Mouse (Mus musculus): ENCODE data around the gene Cnot6. TPM values are rescaled to one million over a fixed set of nuclear protein-coding genes. Genes with fewer than 3 reads are reported as not detected.

Cnot6 gene
- 10 to 100 TPM; 33.1 to 39.6 TPM for total RNA-seq (2021)
- long read RNA-seq, experiment 1, full-length matches to known transcripts = 27 of 29 reads
- long read RNA-seq, experiment 1, partial matches to known transcripts = 1 of 29 reads
- long read RNA-seq, experiment 1, other reads (novel, unspliced or antisense) = 1 of 29 reads
- long read RNA-seq, experiment 2, full-length matches to known transcripts = 26 of 27 reads
- long read RNA-seq, experiment 2, partial matches to known transcripts = 1 of 27 reads
- long read RNA-seq, experiment 2, other reads (novel, unspliced or antisense) = 0 of 27 reads

DNA sequence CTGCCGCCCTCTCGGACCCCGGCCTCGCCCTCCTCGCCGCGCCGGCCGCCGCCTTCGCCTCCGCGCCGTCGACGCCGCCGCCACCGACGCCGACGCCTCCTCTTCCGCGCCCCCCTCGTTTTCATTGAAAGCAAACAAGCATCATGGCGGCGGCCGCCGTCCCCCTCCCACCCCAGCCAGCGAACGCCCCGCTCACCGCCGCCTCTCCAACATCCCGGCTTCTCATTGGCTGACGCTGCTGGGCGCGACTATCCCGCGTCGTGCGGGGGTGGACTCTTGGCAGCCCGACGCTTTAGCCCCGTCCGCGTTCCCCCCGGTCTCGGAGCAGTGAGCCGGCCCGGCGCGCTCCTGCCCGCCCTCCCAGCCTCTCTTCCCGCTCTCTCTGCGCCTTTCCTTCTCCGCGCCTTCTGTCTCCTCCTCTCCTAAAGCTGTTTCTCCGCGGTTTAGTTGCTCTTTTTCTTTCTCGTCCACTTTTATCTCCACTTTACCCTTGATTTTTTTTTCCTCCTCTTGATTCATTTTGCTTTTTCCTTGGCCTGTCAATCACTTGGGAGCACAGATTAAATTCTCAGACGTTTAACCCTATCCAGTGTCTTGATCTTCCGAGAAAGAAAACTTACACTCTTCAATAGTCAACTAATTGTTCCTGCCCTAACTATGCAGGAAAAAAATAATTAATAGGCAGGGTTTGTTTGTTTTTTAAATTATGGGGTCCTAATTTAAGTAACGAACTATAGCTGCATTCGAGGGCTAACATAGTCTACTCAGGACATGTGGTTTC lies at the start of gene Cnot6:
Gene Cnot6 (minus strand): TSS at position 169 of the 781 bp plus-strand sequence.
- intact Hi-C loops (cut with DNase I) = loop anchor here (5.0 kb wide), 2 partner anchors 60 to 135 kb away; partner anchors contain the start of gene Mapk9

DNA sequence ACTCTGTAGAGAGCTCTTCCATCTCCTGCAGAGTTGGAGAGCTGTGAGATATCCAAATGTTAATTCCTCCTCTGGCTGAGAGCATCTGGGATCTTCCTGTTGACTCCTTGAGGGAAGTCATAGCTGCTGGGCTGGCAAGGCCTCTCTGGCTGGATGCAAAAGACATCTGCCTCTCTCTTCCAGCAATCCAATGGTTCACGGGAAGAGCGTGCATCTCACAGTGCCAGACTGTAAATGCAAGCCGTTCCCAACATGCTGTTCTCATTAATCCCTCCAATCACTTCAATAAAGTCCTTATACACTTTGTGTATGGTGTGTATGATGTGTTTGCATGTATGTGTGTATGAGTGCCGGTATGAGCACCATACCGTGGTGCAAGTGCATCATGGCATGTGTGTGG lies 48.6 kb upstream of the Cnot6 start:
- intact Hi-C loops (cut with DNase I) = no loop called here
- DNase-seq = no peak

More for the DNA sequence above, at the start of gene Cnot6:
- DNase-seq = peak; percentile 98 to 99

DNA sequence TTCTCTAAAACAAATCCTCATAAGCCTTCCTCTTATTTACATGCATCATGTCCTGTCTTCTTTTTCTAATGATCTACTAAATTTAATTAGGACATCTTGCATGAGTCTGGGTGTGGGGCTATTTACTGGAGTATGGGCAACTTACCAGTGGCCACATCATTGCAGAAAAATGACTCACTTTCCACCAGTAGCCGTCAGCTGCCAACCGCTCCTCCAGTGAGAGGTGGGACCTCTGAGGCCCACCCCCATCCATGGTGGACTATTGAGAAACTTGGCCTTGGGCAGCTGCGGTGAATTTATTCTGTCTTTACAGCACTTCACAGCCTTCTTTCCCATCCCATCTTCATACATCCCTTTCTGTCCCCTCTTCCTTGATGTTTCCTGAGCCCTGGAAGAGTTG lies 45.6 kb upstream of the Cnot6 start:
- intact Hi-C loops (cut with DNase I) = no loop called here
- DNase-seq = peak in 1 of 2 experiments; percentile 26

DNA sequence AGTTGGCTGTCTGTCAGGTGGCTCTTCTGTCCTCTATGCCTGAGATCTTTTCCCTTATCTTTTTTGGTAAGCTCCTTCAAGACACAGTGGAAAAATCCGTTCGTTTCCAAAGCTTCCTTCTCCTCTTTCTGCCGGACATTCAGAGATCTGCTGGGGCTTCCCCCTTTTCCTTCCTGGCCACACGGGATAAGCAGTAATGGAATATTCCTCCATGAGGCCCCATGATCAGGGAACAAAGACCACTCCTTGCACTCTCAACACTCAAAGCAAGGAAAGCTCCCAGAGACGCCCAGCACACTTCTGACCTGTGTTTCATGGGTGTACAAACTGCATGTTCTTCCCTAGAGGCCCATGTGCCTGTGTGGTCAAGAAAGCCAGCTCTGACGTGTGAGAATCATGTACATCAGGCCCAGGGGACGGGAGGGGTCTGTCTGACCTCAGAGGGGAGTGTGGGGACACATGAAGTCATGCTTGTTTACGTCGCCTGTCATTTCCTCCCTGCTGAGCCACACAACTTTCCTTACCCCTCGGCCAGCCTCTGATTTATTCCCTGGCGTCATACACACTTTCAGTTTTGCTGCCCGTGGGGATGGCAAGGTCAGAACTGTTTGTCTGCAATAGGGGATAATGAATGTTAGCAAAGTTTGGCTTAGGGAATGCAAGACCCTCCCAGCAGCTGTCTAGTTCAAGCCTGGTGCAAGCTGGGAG lies 42.6 kb upstream of the Cnot6 start:
- intact Hi-C loops (cut with DNase I) = no loop called here
- peak; percentile 49 to 51 for DNase-seq

DNA sequence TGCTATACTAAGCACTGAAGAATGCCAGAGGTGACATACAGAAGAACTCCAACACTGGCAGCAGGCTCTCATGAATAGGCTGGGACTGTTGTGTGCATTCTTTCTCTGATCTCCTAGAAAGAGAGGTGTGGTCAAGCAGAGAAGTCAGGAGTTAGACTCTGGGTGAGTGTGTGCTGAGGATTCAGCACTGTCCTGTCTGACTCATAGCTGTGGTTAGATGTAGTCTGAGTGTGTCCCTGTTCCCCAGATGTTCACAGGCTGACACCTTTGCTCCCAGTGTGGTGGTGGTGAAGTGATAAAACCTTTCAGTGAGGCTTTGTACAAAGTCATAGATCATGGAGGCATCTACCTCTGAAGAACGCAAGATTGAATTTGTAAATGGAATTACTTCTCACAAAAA lies 34.2 kb upstream of the Cnot6 start:
- DNase-seq = no peak
- intact Hi-C loops (cut with DNase I) = no loop called here

DNA sequence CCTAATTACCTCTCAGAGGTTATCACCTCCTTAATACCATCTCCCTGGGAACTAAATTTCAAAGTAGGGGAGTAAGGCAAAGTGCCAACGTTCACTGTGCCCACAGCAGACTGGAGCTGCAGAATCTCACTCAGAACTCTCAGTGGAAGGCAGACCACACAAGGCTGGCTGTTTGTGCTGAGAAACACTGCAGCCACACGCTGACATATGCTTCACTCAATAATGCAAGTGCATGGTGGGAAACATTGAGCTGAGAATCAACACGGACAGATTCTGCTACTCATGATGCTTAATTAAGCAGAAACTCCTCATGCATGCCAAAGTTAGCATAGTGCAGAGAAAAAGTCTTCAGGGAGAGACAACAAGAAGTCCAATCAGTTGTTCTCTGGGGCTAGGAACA lies 33.3 kb upstream of the Cnot6 start:
- DNase-seq = no peak
- intact Hi-C loops (cut with DNase I) = no loop called here

DNA sequence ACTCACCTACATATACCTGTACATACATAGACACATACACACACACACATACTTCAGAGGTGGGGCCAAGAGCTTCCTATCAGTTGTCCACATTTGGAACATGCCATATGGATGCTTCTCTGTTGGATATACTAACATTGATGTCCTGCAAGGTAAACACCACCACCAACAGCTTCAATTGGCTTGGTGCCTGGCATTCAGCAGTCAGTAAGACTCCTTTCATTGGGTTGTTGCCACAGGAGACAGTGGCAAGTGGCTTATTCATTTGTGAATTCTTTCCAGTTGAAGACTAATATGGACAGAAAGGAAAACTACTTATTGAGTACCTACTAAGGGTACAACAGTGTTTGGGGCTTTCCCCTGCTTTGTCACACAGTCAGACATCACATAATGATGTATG lies 32.5 kb upstream of the Cnot6 start:
- no peak for DNase-seq
- intact Hi-C loops (cut with DNase I) = no loop called here

DNA sequence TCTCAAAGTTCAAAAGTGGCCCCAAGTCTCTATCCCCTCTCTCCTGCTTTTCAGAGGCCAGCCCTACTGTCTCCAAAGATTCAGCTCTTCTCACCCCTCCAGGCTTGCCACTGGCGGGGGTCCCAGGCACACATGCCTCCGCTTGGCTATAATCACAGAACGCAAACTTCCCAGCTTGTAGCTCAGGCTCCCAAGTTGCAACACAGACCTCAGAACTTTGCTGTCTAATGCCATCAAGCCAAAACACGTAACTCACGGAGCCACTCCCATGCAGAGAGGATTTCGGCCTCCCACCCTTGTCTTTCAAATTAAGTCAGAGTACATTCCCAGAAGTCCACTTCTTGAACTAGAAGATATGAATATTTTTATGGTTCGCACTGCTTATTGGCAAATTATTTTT lies 31.1 kb upstream of the Cnot6 start:
- DNase-seq = no peak
- intact Hi-C loops (cut with DNase I) = no loop called here

DNA sequence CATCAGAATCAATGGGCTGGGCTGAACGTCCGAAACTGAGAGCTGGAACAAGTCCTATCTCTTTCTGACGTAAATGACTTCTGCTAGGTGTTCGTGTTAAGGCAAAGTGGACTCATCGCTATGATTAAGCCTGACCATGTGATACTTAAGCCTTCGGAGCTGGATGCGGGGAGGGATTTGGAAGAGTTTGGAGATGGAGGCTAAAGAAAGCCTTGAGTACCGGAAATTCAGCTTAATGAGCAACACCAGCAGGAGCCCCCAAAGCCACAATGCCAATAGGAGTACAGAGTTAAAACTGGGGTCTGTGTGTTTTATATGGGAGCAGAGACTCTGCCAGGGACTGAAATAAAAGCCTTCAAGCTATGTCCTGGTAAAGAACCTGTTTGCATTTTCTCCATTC lies 29.7 kb upstream of the Cnot6 start:
- intact Hi-C loops (cut with DNase I) = no loop called here

DNA sequence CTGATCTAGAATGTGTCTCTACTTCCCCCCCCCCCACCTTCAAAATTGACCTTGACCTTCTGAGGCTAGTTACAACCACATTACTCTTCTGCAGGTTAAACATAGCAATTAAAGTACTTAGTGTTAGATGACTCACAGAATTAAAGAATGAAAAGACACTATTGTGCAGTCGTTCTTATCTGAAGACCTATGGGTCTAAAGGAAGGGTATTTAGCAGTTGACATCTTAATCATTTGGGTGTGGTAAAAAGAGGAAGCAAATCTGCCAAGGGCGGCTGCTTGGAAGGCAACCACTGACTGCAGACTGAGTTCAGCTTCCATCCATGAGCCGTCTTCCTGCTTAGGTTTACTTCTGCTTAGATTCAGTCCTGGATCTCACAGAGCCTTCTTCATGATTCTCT lies 27.3 kb upstream of the Cnot6 start:
- intact Hi-C loops (cut with DNase I) = no loop called here

More for the DNA sequence above, 29.7 kb upstream of the Cnot6 start:
- no peak for DNase-seq

DNA sequence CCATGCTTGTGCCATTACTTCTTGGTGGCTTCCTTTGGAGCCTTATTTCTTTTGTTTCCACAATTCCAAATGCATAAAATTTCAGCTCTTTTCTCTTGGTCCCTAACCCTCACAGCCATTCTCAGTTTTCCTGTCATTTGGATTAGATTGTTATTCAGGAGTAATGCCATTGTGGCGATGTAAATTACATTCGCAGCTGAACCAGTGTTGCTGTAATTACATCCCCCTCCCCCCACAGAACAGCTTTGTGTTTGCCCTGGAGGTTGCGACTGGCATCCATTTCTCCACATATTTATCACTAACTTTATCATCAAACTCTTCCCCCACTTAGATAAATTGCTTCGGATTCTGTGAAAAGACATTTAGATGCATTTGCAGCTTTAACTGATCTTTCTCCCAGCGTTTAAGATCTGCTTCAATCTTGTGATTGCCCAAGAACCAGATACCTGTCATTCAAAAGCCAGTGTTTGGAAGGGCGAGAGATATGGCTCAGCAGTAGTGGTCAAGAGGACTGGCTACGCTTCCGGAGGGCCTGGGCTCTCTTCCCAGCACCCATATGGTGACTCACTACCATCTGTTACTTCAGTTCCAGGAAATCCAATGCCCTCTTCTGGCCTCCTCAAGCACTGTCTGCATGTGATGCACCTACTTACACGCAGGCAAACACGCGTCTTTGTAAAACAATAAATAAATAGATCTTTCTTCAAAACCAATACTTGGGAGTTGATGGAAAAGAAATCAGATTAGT lies 26.3 kb upstream of the Cnot6 start:
- DNase-seq = no peak
- intact Hi-C loops (cut with DNase I) = no loop called here

More for the DNA sequence above, 27.3 kb upstream of the Cnot6 start:
- no peak for DNase-seq

DNA sequence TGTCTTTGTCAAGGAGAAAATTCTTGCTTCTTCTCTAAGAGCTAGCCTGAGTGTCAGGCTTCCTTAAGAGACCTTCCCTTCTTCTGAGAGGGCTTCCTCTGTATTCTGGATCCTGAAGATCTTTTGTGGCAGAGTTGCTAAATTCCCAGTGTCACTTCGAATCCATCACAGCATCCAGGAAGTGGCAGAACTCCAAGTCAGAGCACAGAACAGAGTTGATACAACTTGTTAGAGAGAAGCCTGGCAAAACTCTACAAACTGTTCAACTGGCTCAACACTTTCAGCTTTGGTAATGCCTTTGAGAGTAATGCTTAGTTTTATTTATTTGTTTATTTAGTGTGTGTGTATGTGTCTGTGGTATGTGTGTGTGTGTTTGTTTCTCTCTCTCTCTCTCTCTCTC lies 25.1 kb upstream of the Cnot6 start:
- peak in 1 of 2 experiments; percentile 44 for DNase-seq
- intact Hi-C loops (cut with DNase I) = no loop called here

DNA sequence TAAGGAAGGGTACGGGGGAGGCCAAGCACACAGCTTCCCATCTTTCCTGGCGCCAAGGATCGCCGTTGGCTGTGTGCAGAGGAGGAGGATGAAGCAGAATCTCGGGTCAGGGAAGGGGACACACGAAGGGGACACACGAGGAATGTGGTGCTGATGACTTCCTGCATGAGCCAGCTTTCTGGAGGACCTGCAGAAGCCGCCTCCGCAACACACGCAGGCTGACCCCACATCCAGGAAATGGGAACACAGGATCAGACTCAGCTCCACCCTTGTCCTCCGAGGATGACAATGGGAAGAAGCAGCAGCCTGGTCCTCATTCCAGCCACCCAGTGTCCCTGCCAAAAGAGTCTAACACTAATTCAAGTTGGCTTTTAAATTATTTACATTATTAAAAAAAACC lies 22.2 kb upstream of the Cnot6 start:
- DNase-seq = peak in 1 of 2 experiments; percentile 13
- intact Hi-C loops (cut with DNase I) = loop anchor here (5.0 kb wide), 1 partner anchor 33 kb away; no protein-coding TSS in a partner anchor

DNA sequence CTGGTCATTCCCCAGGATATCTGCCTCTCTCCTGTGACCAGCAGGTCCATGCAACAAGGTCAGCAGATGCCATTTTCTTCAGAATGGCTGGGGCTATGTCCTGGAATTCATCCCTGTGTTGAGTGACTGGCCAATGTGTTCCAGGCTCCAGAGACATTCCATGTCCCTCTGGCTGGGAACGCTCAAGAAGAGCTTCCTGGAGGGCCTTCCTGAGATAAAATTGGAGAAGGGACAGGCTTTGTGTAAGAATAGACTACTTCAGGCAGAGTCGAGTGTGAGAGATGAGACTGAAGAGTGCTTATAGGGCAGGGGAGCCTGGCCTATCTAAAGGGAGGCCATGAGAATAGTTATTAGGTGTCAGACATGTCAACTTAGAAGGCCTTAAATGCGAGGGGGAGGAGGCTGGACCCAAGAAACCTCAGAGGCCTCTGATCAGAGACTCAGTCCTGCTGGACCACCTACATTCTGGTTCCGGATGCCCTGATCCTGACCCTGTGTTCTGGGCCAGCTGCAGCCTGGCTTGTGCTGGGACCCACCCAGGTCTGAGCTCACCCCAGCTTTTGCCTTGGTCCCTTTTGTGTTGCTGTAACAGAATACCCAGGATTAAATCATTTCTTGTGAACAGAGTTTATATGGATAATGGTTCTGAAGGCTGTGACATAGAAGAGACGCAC lies 17.9 kb upstream of the Cnot6 start:
- peak; percentile 31 to 56 for DNase-seq
- intact Hi-C loops (cut with DNase I) = loop anchor here (5.0 kb wide), 1 partner anchor 37 kb away; no protein-coding TSS in a partner anchor

DNA sequence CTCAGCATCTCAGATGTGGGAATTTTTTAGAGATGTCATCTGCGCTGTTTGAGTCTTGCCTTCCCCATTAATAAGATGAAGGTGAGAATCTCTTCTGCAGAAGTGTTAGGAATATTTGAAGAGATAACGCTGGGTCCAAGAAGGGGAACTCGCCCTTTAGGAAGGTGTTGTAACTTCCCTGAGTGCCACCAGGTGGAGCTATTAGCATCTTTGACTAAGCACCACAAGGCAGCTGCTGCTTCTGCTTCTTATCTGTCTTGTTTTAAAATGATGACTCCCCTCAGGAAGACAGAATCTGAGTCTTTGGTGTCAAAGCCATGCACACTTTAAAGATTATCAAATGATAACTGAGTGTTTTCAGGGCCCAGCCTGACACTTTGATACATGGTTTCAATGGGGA lies 15.4 kb upstream of the Cnot6 start:
- intact Hi-C loops (cut with DNase I) = loop anchor here (2.0 to 5.0 kb wide), 4 partner anchors 76 to 141 kb away; no protein-coding TSS in a partner anchor
- peak; percentile 55 to 69 for DNase-seq

DNA sequence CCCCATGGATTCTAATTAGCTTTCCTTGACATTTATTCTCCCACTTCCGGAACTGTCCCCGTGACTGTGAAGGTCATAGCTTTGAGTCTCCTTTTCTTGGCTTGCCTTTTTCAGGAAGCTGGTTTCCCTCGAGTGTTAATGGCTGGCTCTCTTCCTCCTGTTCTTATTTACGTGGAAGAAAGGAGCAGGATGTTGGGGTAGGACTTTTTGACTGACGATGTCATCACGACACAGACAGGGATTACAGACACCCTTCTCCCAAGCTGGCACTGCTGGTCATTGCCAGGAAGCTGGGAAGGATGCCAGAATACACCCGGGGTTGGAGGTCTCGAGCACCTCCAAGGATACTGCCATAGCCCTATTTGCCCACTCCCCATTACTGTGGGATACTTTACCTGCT lies 14.3 kb upstream of the Cnot6 start:
- intact Hi-C loops (cut with DNase I) = loop anchor here (5.0 kb wide), 2 partner anchors 74 to 101 kb away; no protein-coding TSS in a partner anchor
- no peak for DNase-seq

DNA sequence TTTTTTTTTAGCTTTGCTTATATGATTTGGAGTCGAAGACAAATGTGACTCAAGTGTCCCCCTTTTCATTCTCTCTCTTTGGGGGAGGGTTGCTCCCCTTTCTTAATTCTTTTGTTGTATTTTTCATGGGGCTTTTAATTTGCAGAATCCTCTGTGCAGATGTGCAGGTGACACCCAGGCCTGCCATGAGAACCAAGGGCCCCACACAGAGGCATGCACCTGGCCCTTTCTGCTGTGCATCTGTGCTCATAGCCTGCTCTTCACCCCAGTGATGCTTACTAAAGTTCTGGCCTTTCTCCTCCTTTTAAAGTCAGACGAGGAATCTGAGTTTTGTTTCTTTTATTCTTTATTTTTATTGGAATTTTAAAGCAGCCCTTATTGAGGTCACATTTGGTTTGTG lies 12.2 kb upstream of the Cnot6 start:
- intact Hi-C loops (cut with DNase I) = loop anchor here (5.0 kb wide), 2 partner anchors 72 to 103 kb away; no protein-coding TSS in a partner anchor
- no peak for DNase-seq

DNA sequence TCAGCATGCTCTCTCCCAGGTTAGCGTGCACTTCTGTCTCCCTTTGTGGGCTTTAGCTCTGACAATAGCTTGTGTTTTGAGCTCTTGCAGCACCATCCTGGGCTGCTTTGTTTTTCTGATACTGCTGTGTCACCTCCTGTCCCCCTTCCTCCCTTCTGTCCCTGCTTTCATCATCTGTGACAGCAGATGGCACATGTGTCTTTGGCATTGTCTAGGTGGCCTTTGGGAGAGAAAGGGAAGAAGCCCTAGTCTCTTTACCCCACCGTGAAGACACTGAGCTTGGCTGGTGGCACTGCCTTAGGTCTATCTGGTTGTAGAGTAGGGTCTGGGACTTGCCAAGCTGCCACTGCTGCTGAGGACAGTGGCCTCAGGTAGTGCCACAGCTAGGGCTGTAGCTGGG lies 10.8 kb upstream of the Cnot6 start:
- intact Hi-C loops (cut with DNase I) = no loop called here
- no peak for DNase-seq

DNA sequence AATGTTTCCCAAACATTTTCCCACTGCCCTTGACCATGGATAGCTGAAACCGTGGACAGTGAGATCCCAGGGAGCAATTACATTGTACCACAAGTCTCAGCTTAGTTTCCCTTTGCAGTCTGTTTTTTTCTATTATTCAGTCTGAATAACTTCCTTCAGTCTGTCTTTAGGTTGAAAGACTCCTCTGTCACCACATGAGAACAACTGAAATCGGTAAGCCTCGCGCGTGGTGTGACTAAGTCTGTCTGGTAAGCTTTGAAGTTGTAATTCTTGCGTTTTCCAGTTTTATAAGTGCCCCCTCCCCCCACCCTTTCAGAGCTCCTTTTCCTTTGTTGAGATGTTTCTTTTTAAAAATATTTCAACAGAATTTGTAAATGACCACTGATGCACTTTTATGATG lies 10.2 kb upstream of the Cnot6 start:
- DNase-seq = no peak
- intact Hi-C loops (cut with DNase I) = no loop called here

DNA sequence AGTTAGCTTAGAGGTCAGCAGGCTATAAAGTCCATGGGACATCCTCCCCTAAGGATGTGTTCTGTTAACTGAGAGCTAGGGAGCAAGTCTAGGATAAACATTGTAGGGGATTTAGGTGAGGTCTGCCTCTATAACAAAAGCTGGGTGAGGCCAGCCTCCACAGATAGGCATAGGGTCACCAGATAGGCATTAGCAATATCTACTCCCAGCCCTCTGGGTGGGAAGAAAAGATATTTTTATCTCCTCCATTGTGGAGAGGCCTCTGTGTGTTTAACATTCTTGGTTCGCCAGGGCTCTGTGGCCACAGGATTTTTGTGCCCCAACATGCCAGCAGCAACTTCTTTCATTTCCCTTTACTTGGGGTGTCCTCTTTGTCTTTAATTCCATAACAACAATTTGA lies 8.8 kb upstream of the Cnot6 start:
- no peak for DNase-seq
- intact Hi-C loops (cut with DNase I) = no loop called here
